Mouse (Mus musculus) heart, embryonic 14.5 days (tissue): ENCODE results near the gene Krt16. TPM values are rescaled to one million over a fixed set of nuclear protein-coding genes. Genes with fewer than 3 reads are reported as not detected.

ENCODE experiments used
- ATAC-seq: fragments of 200-750 bp; cut with Nextera tagmentation; 2 replicates; pipeline ENCODE4 v1.8.0; 2017; ENCODE audit warnings: low read depth, moderate TSS enrichment; ENCODE audit not compliant: insufficient number of reproducible peaks, insufficient read depth, low FRiP score
- H3K27ac ChIP-seq, 2 experiments: fragments of 200-500 bp in 1 of 2; fragments of 300-500 bp in 1 of 2; sonication (generic) in 1 of 2; replicated peaks in 1 of 2; 2 replicates each; pipeline ENCODE4 v1.5.1; 2012 to 2014; ENCODE audit warnings: low read depth in 2 of 2, low read length in 2 of 2, control low read depth in 1 of 2, mild to moderate bottlenecking in 1 of 2, mixed read lengths in 1 of 2; ENCODE audit not compliant: control insufficient read depth in 1 of 2, insufficient read depth in 1 of 2
- H3K27me3 ChIP-seq: fragments of 300-500 bp; sonication (generic); 2 replicates; pipeline ENCODE4 v1.6.1; 2014; ENCODE audit warnings: mild to moderate bottlenecking, low read length, control low read depth; ENCODE audit not compliant: control insufficient read depth, insufficient read depth
- H3K36me3 ChIP-seq: fragments of 300-500 bp; sonication (generic); 2 replicates; pipeline ENCODE4 v1.6.1; 2014; ENCODE audit warnings: mild to moderate bottlenecking, control low read depth, low read length, mixed read lengths; ENCODE audit not compliant: control insufficient read depth, insufficient read depth
- H3K4me1 ChIP-seq, 2 experiments: fragments of 200-500 bp in 1 of 2; fragments of 300-500 bp in 1 of 2; sonication (generic) in 1 of 2; 2 replicates each; pipeline ENCODE4 v1.6.1; 2012 to 2014; ENCODE audit warnings: low read length in 2 of 2, control low read depth in 1 of 2, mixed read lengths in 1 of 2; ENCODE audit not compliant: control insufficient read depth in 2 of 2, insufficient read depth in 2 of 2
- H3K4me2 ChIP-seq: fragments of 300-500 bp; sonication (generic); 2 replicates; pipeline ENCODE4 v1.6.1; 2014; ENCODE audit warnings: mild to moderate bottlenecking, low read length
- H3K4me3 ChIP-seq, 2 experiments: fragments of 200-500 bp in 1 of 2; fragments of 300-500 bp in 1 of 2; sonication (generic) in 1 of 2; 2 replicates each; pipeline ENCODE4 v1.5.1; 2012 to 2014; ENCODE audit warnings: low read length in 2 of 2, mild to moderate bottlenecking in 2 of 2, control low read depth in 1 of 2, low read depth in 1 of 2, moderate library complexity in 1 of 2; ENCODE audit not compliant: control insufficient read depth in 1 of 2, insufficient read depth in 1 of 2
- H3K9ac ChIP-seq: fragments of 300-500 bp; sonication (generic); 2 replicates; pipeline ENCODE4 v1.6.1; 2014; ENCODE audit warnings: mild to moderate bottlenecking, low read length
- H3K9me3 ChIP-seq: fragments of 300-500 bp; sonication (generic); 2 replicates; pipeline ENCODE4 v1.6.1; 2016; ENCODE audit warnings: low read length, control low read depth; ENCODE audit not compliant: control insufficient read depth
- WGBS: fragments of 180-500 bp; shearing (Covaris S2); extraction: QIAGEN DNeasy Blood & Tissue Kit; methylation state at CpG from one replicate; pipeline ENCODE4 v1.1.7; 2014; 5-methylcytosine and 5-hydroxymethylcytosine counted together
- polyA plus RNA-seq: library from polyadenylated mRNA; unstranded; fragments of >200 nt; fragmentation: Nextera tagmentation; extraction: Ambion mirVana; gene quantifications from 2 replicates; pipeline ENCODE4 v1.2.1, GENCODE M21; 2014

Krt16 gene
- polyA plus RNA-seq: not detected in 2 replicates

- Histone ChIP-seq H3K9ac (no peak within 1 kb of the TSS), H3K36me3 (no peaks in the 10 kb centered on the region), H3K27me3 (no peaks in the 10 kb centered on the region), H3K4me1 (no peaks in the 10 kb centered on the region), H3K9me3 (no peaks in the 10 kb centered on the region), H3K27ac (no peak within 1 kb of the TSS), H3K4me3 (no peak within 1 kb of the TSS), H3K4me2 (no peak within 1 kb of the TSS)
- no peak for ATAC-seq
- 70% methylated on average over 7 of the region's 7 CpGs for WGBS
Measured at GRCm38 (mm10) chr11:100248852-100249465, at the start of gene Krt16. Gene Krt16, minus strand, starts transcription at chr11:100248902.

GRCm38 (mm10) chr11:100297801-100298200 is 49.1 kb upstream of the Krt16 start:
- no peak for ATAC-seq
- Histone ChIP-seq H3K27me3 (peaks cover 5% of the 10 kb centered on the region; the same call in 1 of the 2 replicates), H3K4me1 (no peaks in the 10 kb centered on the region), H3K4me3 (no peak overlapping the region), H3K9me3 (no peaks in the 10 kb centered on the region), H3K9ac (no peak overlapping the region), H3K4me2 (peak overlapping the region; percentile 53), H3K27ac (no peak overlapping the region), H3K36me3 (no peaks in the 10 kb centered on the region)
- 24% methylated on average over 5 of the region's 5 CpGs for WGBS

GRCm38 (mm10) chr11:100295308-100295707 is 46.6 kb upstream of the Krt16 start:
- Histone ChIP-seq H3K27me3 (peaks cover 5% of the 10 kb centered on the region; the same call in 1 of the 2 replicates), H3K9me3 (no peaks in the 10 kb centered on the region), H3K9ac (no peak overlapping the region), H3K4me1 (peaks cover 5 to 7% of the 10 kb centered on the region in 2 experiments; a peak in 3 of 4 replicates), H3K4me2 (no peak overlapping the region), H3K4me3 (no peak overlapping the region), H3K27ac (no peak overlapping the region), H3K36me3 (no peaks in the 10 kb centered on the region)
- ATAC-seq: no peak
- WGBS: 8% methylated on average over 10 of the region's 10 CpGs

- H3K36me3 ChIP-seq: no peaks in the 10 kb centered on the region
- WGBS: 58% methylated on average over 6 of the region's 6 CpGs
- no peak for ATAC-seq
- no peak overlapping the region for H3K4me3 ChIP-seq
- H3K9ac ChIP-seq: no peak overlapping the region
- H3K27ac ChIP-seq: no peak overlapping the region
- peaks cover 5% of the 10 kb centered on the region; the same call in 1 of the 2 replicates for H3K27me3 ChIP-seq
- H3K4me2 ChIP-seq: no peak overlapping the region
- peaks cover 12 to 17% of the 10 kb centered on the region in 2 experiments; a peak in 3 of 4 replicates for H3K4me1 ChIP-seq
- no peaks in the 10 kb centered on the region for H3K9me3 ChIP-seq
Measured at GRCm38 (mm10) chr11:100292884-100293283, 44.2 kb upstream of the Krt16 start.

- Histone ChIP-seq H3K4me2 (no peak overlapping the region), H3K9me3 (no peaks in the 10 kb centered on the region), H3K4me1 (peaks cover 12 to 17% of the 10 kb centered on the region in 2 experiments; a peak in 3 of 4 replicates), H3K36me3 (no peaks in the 10 kb centered on the region), H3K27me3 (no peaks in the 10 kb centered on the region), H3K27ac (0 out of 4 replicates have a peak overlapping the region, but pooled peaks of 1 of the 2 experiments have one; percentile 6), H3K9ac (no peak overlapping the region), H3K4me3 (no peak overlapping the region)
- ATAC-seq: no peak
- 47% methylated on average over 5 of the region's 5 CpGs for WGBS
Measured at GRCm38 (mm10) chr11:100290235-100290634, 41.5 kb upstream of the Krt16 start.

GRCm38 (mm10) chr11:100288942-100289341 is 40.2 kb upstream of the Krt16 start:
- ATAC-seq: no peak
- no peaks in the 10 kb centered on the region for H3K27me3 ChIP-seq
- 75% methylated on average over 6 of the region's 6 CpGs for WGBS
- H3K4me1 ChIP-seq: peaks cover 12 to 17% of the 10 kb centered on the region in 2 experiments; a peak in 3 of 4 replicates
- H3K36me3 ChIP-seq: no peaks in the 10 kb centered on the region
- H3K9me3 ChIP-seq: no peaks in the 10 kb centered on the region
- no peak overlapping the region for H3K27ac ChIP-seq
- no peak overlapping the region for H3K9ac ChIP-seq
- no peak overlapping the region for H3K4me2 ChIP-seq
- H3K4me3 ChIP-seq: no peak overlapping the region

GRCm38 (mm10) chr11:100287024-100287423 is 38.3 kb upstream of the Krt16 start:
- no peak overlapping the region for H3K9ac ChIP-seq
- H3K9me3 ChIP-seq: no peaks in the 10 kb centered on the region
- H3K27me3 ChIP-seq: no peaks in the 10 kb centered on the region
- no peaks in the 10 kb centered on the region for H3K36me3 ChIP-seq
- no peak overlapping the region for H3K4me3 ChIP-seq
- no peak overlapping the region for H3K27ac ChIP-seq
- no peak overlapping the region for H3K4me2 ChIP-seq
- WGBS: 38% methylated on average over 10 of the region's 10 CpGs
- ATAC-seq: no peak
- H3K4me1 ChIP-seq: peaks cover 12 to 17% of the 10 kb centered on the region in 2 experiments; a peak in 3 of 4 replicates
